Mouse (Mus musculus): ENCODE data around the gene Rsu1. TPM values are rescaled to one million over a fixed set of nuclear protein-coding genes. Genes with fewer than 3 reads are reported as not detected.

The Rsu1 gene
- total RNA-seq (2021) (10 to 100 TPM; 73.5 to 86.1 TPM), polyA plus RNA-seq (2012; rRNA removed) (32.7 and 39.1 TPM in 2 replicates)
- long read RNA-seq, transcript Rsu1-201 (9 exons, 1,546 nt): major isoform, 78 of 85 reads
- long read RNA-seq, partial matches to known transcripts: 1 of 85 reads
- long read RNA-seq, other reads (novel, unspliced or antisense): 6 of 85 reads

- peak; percentile 98 for DNase-seq
These were observed at the start of gene Rsu1 for GRCm38 (mm10) chr2:13271165-13271957. TSS of gene Rsu1 (minus strand) at chr2:13271415.

- peak; percentile 15 for DNase-seq
These were observed 32.2 kb upstream of the Rsu1 start for GRCm38 (mm10) chr2:13303376-13303775.

GRCm38 (mm10) chr2:13299031-13299430 is 27.8 kb upstream of the Rsu1 start:
- peak; percentile 15 for DNase-seq

GRCm38 (mm10) chr2:13297733-13298132 is 26.5 kb upstream of the Rsu1 start:
- DNase-seq: no peak

GRCm38 (mm10) chr2:13290661-13291060 is 19.4 kb upstream of the Rsu1 start:
- no peak for DNase-seq

- no peak for DNase-seq
These were observed 18.9 kb upstream of the Rsu1 start for GRCm38 (mm10) chr2:13290070-13290469.

GRCm38 (mm10) chr2:13278114-13278862 is 7.1 kb upstream of the Rsu1 start:
- DNase-seq: no peak

- no peak for DNase-seq
These were observed 4.7 kb upstream of the Rsu1 start for GRCm38 (mm10) chr2:13275874-13276273.

- no peak for DNase-seq
These were observed 479 bp downstream of the Rsu1 start for GRCm38 (mm10) chr2:13270736-13271135.

- DNase-seq: no peak
These were observed 2.4 kb downstream of the Rsu1 start for GRCm38 (mm10) chr2:13268681-13269293.

GRCm38 (mm10) chr2:13264875-13265274 is 6.3 kb downstream of the Rsu1 start:
- DNase-seq: no peak

GRCm38 (mm10) chr2:13263150-13263549 is 8.1 kb downstream of the Rsu1 start:
- no peak for DNase-seq

- DNase-seq: no peak
These were observed 12.6 kb downstream of the Rsu1 start for GRCm38 (mm10) chr2:13258606-13259005.

- no peak for DNase-seq
These were observed 30.5 kb downstream of the Rsu1 start for GRCm38 (mm10) chr2:13240711-13241110.

GRCm38 (mm10) chr2:13237140-13237901 is 33.9 kb downstream of the Rsu1 start:
- peak; percentile 46 for DNase-seq

- peak; percentile 72 for DNase-seq
These were observed 35.5 kb downstream of the Rsu1 start for GRCm38 (mm10) chr2:13235696-13236095.

GRCm38 (mm10) chr2:13234796-13235195 is 36.4 kb downstream of the Rsu1 start:
- DNase-seq: no peak

- no peak for DNase-seq
These were observed 37.3 kb downstream of the Rsu1 start for GRCm38 (mm10) chr2:13233902-13234301.

- DNase-seq: no peak
These were observed 37.9 kb downstream of the Rsu1 start for GRCm38 (mm10) chr2:13233254-13233835.

- no peak for DNase-seq
These were observed 38.9 kb downstream of the Rsu1 start for GRCm38 (mm10) chr2:13232305-13232704.

- DNase-seq: no peak
These were observed 41.5 kb downstream of the Rsu1 start for GRCm38 (mm10) chr2:13229686-13230085.
